Mouse (Mus musculus) liver, postnatal 0 days (tissue): ENCODE results near the gene Nat9.

Experiments
- CTCF ChIP-seq: sonication (generic); IDR thresholded peaks from 2 replicates; pipeline ENCODE4 v1.5.1; 2016; ENCODE audit warnings: antibody characterized with exemption, low read depth
- EP300 ChIP-seq: IDR thresholded peaks from 2 replicates; pipeline ENCODE4 v1.6.1; 2016; ENCODE audit warnings: antibody characterized with exemption, low read depth, mild to moderate bottlenecking

DNA sequence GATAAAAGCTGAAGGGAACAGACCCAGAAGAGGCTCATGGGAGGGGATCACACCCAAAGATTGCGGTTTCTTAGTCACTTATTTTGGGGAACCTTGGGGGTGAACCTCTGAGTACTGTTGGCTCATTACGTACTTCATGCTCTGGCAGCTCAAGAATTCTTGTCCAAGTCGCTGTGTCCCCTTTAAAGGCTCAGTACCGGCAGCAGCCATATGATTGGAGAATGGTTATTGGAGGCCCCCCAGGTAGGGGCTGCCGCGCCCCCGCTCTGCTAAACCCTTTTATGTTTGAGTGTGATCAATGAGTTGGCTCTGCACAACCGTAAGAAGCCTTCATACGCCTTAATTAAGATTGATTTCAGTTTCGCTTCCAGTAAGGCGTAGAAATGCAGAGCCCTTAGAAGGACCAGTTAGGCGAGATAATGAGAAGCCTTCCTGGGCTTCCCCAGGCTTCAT lies 11.3 kb upstream of the Nat9 start:
- TF ChIP-seq EP300, result no peak
- no peak for TF ChIP-seq CTCF
